Mouse (Mus musculus) intestine, embryonic 16.5 days (tissue): ENCODE results near the gene Tmem145. TPM values are rescaled to one million over a fixed set of nuclear protein-coding genes. Genes with fewer than 3 reads are reported as not detected.
A peak's percentile ranks its signal among the peaks of the same experiment; 100 is the strongest.

Source experiments
- ATAC-seq: fragments of 200-750 bp; cut with Nextera tagmentation; 2 replicates; pipeline ENCODE4 v1.8.0; 2017; ENCODE audit warnings: moderate TSS enrichment, moderate library complexity
- H3K27ac ChIP-seq: fragments of 300-500 bp; sonication (generic); 2 replicates; pipeline ENCODE4 v1.5.1; 2014; ENCODE audit warnings: mild to moderate bottlenecking, low read length
- H3K27me3 ChIP-seq: fragments of 300-500 bp; sonication (generic); replicated peaks from 2 replicates; pipeline ENCODE4 v1.6.1; 2014; ENCODE audit warnings: low read length, control low read depth, mixed read lengths; ENCODE audit not compliant: control insufficient read depth, insufficient read depth
- H3K36me3 ChIP-seq: fragments of 300-500 bp; sonication (generic); 2 replicates; pipeline ENCODE4 v1.6.1; 2014; ENCODE audit warnings: low read length, control low read depth; ENCODE audit not compliant: control insufficient read depth, insufficient read depth
- H3K4me1 ChIP-seq: fragments of 300-500 bp; sonication (generic); 2 replicates; pipeline ENCODE4 v1.6.1; 2014; ENCODE audit warnings: low read length, control low read depth, mixed read lengths; ENCODE audit not compliant: control insufficient read depth, insufficient read depth
- H3K4me2 ChIP-seq: fragments of 300-500 bp; sonication (generic); 2 replicates; pipeline ENCODE4 v1.6.1; 2014; ENCODE audit warnings: low read depth, low read length, control low read depth
- H3K4me3 ChIP-seq: fragments of 300-500 bp; sonication (generic); 2 replicates; pipeline ENCODE4 v1.5.1; 2014; ENCODE audit warnings: mild to moderate bottlenecking, low read length
- H3K9ac ChIP-seq: fragments of 300-500 bp; sonication (generic); 2 replicates; pipeline ENCODE4 v1.6.1; 2014; ENCODE audit warnings: low read depth, low read length
- H3K9me3 ChIP-seq: fragments of 300-500 bp; sonication (generic); 2 replicates; pipeline ENCODE4 v1.6.1; 2016; ENCODE audit warnings: low read length, control low read depth; ENCODE audit not compliant: control insufficient read depth
- WGBS: fragments of 180-500 bp; shearing (Covaris S2); extraction: QIAGEN DNeasy Blood & Tissue Kit; methylation state at CpG from one replicate; pipeline ENCODE4 v1.1.7; 2014; 5-methylcytosine and 5-hydroxymethylcytosine counted together
- polyA plus RNA-seq: library from polyadenylated mRNA; unstranded; fragments of >200 nt; fragmentation: Nextera tagmentation; extraction: Ambion mirVana; gene quantifications from 2 replicates; pipeline ENCODE4 v1.2.1, GENCODE M21; 2015

Tmem145 gene
- polyA plus RNA-seq, 1 experiment from 2014 or later: 0.61 TPM

- Histone ChIP-seq H3K27me3 (no peaks in the 10 kb centered on the region), H3K27ac (no peak overlapping the region), H3K4me1 (peaks cover 23% of the 10 kb centered on the region), H3K9me3 (no peaks in the 10 kb centered on the region), H3K4me3 (no peak overlapping the region), H3K9ac (no peak overlapping the region), H3K4me2 (no peak overlapping the region), H3K36me3 (peaks cover 67% of the 10 kb centered on the region)
- WGBS: 95% methylated on average over 3 of the region's 3 CpGs
- ATAC-seq: no peak
Measured at GRCm38 (mm10) chr7:25289925-25290324, 16.0 kb upstream of the Tmem145 start.

GRCm38 (mm10) chr7:25290463-25290862, 15.4 kb upstream of the Tmem145 start:
- Histone ChIP-seq H3K9ac (peak overlapping the region; percentile 10; the same call in 1 of the 2 replicates), H3K27me3 (no peaks in the 10 kb centered on the region), H3K9me3 (no peaks in the 10 kb centered on the region), H3K4me2 (no peak overlapping the region), H3K4me3 (no peak overlapping the region), H3K4me1 (peaks cover 21% of the 10 kb centered on the region), H3K36me3 (peaks cover 66% of the 10 kb centered on the region), H3K27ac (no peak overlapping the region; the same call in 1 of the 2 replicates)
- ATAC-seq: peak; percentile 43
- 93% methylated on average over 1 of the region's 1 CpGs for WGBS

GRCm38 (mm10) chr7:25290911-25291310, 15.0 kb upstream of the Tmem145 start:
- 65% methylated on average over 2 of the region's 2 CpGs for WGBS
- H3K9me3 ChIP-seq: no peaks in the 10 kb centered on the region

DNA sequence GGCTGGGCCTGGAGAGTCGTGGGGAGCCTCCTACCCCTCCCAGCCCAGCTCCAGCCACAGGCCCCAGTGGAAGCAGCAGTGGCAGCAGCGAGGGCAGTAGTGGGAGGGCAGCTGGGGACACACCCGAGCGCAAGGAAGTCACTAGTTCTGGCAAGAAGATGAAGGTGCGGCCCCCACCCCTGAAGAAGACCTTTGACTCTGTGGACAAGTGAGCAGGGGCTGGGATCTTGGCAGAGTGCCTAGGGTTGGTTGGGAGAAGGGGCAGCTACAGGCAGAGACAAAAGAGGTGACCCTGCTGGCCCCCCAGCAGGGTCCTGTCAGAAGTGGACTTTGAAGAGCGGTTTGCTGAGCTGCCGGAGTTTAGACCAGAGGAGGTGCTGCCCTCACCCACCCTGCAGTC, 13.8 kb upstream of the Tmem145 start:
- Histone ChIP-seq H3K36me3 (peaks cover 61% of the 10 kb centered on the region), H3K4me1 (peaks cover 26% of the 10 kb centered on the region), H3K4me2 (no peak overlapping the region), H3K27me3 (no peaks in the 10 kb centered on the region), H3K9ac (0 out of 2 replicates have a peak overlapping the region, but pooled peaks have one; percentile 33), H3K9me3 (no peaks in the 10 kb centered on the region), H3K4me3 (no peak overlapping the region), H3K27ac (no peak overlapping the region)
- no peak for ATAC-seq
- WGBS: 54% methylated on average over 7 of the region's 7 CpGs

More at GRCm38 (mm10) chr7:25290911-25291310, 15.0 kb upstream of the Tmem145 start:
- H3K4me3 ChIP-seq: no peak overlapping the region
- ATAC-seq: peak; percentile 75
- H3K27me3 ChIP-seq: no peaks in the 10 kb centered on the region
- H3K27ac ChIP-seq: no peak overlapping the region
- H3K36me3 ChIP-seq: peaks cover 68% of the 10 kb centered on the region
- peak overlapping the region; percentile 10; the same call in 1 of the 2 replicates for H3K9ac ChIP-seq
- peaks cover 21% of the 10 kb centered on the region for H3K4me1 ChIP-seq
- H3K4me2 ChIP-seq: no peak overlapping the region

DNA sequence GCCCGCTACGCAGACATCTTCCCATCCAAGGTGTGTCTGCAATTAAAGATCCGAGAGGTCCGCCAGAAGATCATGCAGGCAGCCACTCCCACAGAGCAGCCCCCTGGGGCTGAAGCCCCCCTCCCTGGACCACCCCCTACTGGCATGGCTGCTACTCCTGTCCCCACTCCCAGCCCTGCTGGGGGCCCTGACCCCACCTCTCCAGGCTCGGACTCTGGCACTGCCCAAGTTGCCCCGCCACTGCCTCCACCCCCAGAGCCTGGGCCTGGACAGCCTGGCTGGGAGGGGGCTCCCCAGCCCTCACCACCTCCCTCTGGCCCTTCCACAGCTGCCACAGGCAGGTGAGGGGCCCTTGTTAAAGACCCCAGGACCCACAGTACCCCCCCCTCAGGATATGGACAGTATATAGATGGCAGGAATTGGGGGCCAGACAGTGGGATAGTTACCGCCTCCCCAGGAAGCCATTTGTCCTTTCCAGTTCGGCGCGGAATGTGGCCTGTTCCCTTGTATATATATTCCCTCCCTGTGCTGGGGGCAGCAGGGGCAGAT, 12.6 kb upstream of the Tmem145 start:
- peaks cover 27% of the 10 kb centered on the region for H3K4me1 ChIP-seq
- WGBS: 71% methylated on average over 10 of the region's 10 CpGs
- no peak overlapping the region for H3K27ac ChIP-seq

GRCm38 (mm10) chr7:25294495-25294894, 11.4 kb upstream of the Tmem145 start:
- Histone ChIP-seq H3K9me3 (no peaks in the 10 kb centered on the region), H3K4me1 (peaks cover 28% of the 10 kb centered on the region), H3K27ac (no peak overlapping the region), H3K9ac (no peak overlapping the region), H3K36me3 (peaks cover 38% of the 10 kb centered on the region), H3K4me2 (no peak overlapping the region), H3K27me3 (no peaks in the 10 kb centered on the region), H3K4me3 (no peak overlapping the region)
- 91% methylated on average over 4 of the region's 4 CpGs for WGBS
- ATAC-seq: no peak

More for the DNA sequence above, 12.6 kb upstream of the Tmem145 start:
- Histone ChIP-seq H3K4me2 (no peak overlapping the region), H3K9ac (0 out of 2 replicates have a peak overlapping the region, but pooled peaks have one; percentile 7), H3K36me3 (peaks cover 50% of the 10 kb centered on the region), H3K9me3 (no peaks in the 10 kb centered on the region), H3K4me3 (no peak overlapping the region), H3K27me3 (no peaks in the 10 kb centered on the region)
- no peak for ATAC-seq

DNA sequence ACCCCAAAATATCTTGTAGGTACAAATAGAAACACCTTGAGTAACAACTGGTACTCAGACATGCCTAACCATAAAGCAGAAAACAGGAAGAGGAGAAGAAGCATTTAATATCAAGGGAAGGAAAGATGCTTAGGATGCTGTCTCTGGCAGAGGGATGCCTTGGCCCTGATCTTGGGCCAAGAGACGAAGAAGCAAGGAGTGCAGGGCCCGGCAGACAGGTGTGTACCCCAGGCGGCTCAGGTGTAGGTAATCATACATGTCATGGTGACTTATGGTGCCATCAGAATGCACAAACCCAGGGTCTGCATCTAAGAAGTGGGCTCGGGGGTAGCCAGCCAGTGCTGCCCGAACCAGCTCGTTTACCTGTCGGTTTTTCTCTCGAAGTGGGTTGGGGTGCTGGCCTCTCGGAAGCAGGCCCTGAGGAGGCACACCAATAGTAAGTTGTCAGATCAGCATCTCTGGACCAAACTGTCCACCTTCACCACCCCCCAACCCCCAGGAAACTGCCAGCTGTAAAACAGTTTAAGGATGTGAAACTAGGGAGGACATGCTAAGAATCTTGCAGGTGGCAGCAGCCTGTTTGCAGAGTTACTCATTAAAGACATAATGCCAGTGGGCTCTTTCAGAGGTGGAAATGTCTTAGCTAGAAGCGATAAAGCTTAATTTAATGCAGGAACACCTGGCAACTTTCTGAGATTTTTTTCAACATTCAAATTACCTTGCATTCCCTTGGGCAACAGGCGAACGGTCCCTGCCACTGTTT, 10.8 kb upstream of the Tmem145 start:
- no peak overlapping the region for H3K27ac ChIP-seq
- no peaks in the 10 kb centered on the region for H3K9me3 ChIP-seq
- WGBS: 86% methylated on average over 12 of the region's 12 CpGs
- H3K36me3 ChIP-seq: peaks cover 33% of the 10 kb centered on the region
- no peak overlapping the region for H3K9ac ChIP-seq
- ATAC-seq: no peak
- no peaks in the 10 kb centered on the region for H3K27me3 ChIP-seq
- H3K4me2 ChIP-seq: no peak overlapping the region
- peaks cover 28% of the 10 kb centered on the region for H3K4me1 ChIP-seq
- no peak overlapping the region for H3K4me3 ChIP-seq

DNA sequence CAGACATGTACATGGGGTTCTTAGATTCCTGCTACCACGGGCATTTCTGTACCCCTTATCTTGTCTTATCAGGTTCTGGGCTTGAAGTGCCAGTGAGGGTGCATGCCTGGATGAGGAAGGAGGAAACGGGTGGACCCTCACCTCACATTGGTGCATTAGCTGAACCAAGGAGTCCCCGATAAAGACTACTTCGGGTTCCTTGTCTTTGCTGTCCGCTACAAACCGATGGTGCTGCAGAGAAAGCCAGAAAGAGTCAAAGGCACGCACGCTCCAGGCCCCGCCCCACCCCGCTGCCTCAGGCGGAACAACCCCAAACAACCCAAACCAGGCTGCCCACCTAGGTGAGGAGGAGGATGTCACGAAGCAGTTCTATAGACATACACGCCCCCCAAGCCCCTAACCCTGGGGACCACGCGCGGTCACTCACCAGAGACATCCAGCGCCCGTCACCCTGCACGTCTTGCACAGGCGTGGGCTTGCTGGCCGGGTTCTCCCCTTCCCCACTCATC, 8.9 kb upstream of the Tmem145 start:
- ATAC-seq: peak; percentile 45
- Histone ChIP-seq H3K27ac (peak overlapping the region; percentile 99), H3K27me3 (no peaks in the 10 kb centered on the region), H3K4me2 (peak overlapping the region; percentile 87), H3K9ac (peak overlapping the region; percentile 89), H3K9me3 (no peaks in the 10 kb centered on the region), H3K4me1 (peaks cover 11% of the 10 kb centered on the region), H3K36me3 (peaks cover 24% of the 10 kb centered on the region), H3K4me3 (peak overlapping the region; percentile 92)
- WGBS: under 1% methylated on average over 21 of the region's 21 CpGs

GRCm38 (mm10) chr7:25297454-25298325, 8.2 kb upstream of the Tmem145 start, which contains the start of gene Pafah1b3:
Pafah1b3 (minus strand) TSS chr7:25297986.
- peaks cover 18% of the 10 kb centered on the region; the same call in 1 of the 2 replicates for H3K36me3 ChIP-seq
- peak within 1 kb of the TSS; percentile 99 for H3K27ac ChIP-seq
- no peaks in the 10 kb centered on the region for H3K9me3 ChIP-seq
- peak within 1 kb of the TSS; percentile 87 for H3K4me2 ChIP-seq
- H3K4me3 ChIP-seq: peak within 1 kb of the TSS; percentile 92
- H3K4me1 ChIP-seq: peaks cover 7% of the 10 kb centered on the region; the same call in 1 of the 2 replicates
- ATAC-seq: peak; percentile 94
- peak within 1 kb of the TSS; percentile 89 for H3K9ac ChIP-seq
- H3K27me3 ChIP-seq: no peaks in the 10 kb centered on the region
- WGBS: under 1% methylated on average over 52 of the region's 52 CpGs
